Mouse (Mus musculus): ENCODE measurements around the gene Lctl. TPM values are rescaled to one million over a fixed set of nuclear protein-coding genes. Genes with fewer than 3 reads are reported as not detected.

Gene Lctl
- polyA plus RNA-seq (2012; rRNA removed) = 0.09 TPM in 1 of 2 replicates, not detected in the other

DNA sequence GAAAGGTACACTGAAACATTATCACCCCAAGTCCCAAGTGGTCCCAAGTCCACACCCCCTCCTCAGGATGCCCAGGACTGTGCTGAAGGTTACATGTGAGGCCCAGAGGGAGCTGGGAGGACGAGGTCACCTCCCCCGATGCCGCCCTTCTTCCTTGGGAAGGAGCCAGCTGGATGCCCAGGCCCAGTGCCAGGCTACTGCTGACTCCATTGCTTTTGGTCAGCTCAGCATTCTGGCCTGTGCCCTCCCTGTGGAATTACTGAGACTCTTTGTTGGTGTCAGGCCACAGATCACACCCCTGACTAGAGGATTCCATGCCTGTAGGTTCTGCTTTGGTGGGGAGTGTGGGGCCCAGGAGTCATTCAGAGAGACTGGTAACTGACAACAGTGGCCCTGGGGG lies at the start of gene Lctl:
TSS of gene Lctl (plus strand) at position 272 of the 400 bp plus-strand sequence.
- WGBS = 82% methylated on average over 3 of the region's 3 CpGs

DNA sequence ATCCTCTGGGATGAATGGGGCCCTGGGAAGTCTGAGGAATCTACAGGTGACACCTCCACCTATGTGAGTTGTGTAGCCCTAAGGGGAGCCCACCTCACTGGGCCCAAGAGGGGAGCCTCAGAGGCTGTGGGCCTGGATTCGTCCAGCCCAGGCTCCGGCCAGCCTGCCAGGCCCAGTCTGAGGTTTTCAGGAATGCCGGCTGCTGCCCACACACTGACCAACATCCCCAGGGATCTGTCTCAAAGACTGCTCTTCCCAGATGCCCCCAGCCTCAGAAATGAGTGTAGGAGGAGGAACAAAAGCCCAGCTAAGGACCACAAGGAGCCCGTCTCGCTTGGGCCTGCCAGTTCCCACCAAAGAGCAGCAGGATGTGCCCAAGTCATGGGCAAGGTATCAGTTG lies 49.2 kb upstream of the Lctl start:
- Histone ChIP-seq H3K27me3 (ENCODE audit: control insufficient read depth, insufficient read depth, low read length) (no peaks in the 10 kb centered on the region), H3K4me3 (ENCODE audit: extremely low read depth, insufficient read depth, insufficient read length) (no peak overlapping the region), H3K4me1 (ENCODE audit: control insufficient read depth, insufficient read depth, insufficient read length) (no peaks in the 10 kb centered on the region), H3K27ac (ENCODE audit: insufficient read depth, low read length) (no peak overlapping the region), H3K36me3 (ENCODE audit: control insufficient read depth, insufficient read depth, low read length) (no peaks in the 10 kb centered on the region)
- no peak for TF ChIP-seq POLR2A (IDR thresholded peaks at IDR 0.05; ENCODE audit: low read depth, low read length)
- no peak for TF ChIP-seq CTCF (IDR thresholded peaks at IDR 0.05; ENCODE audit: extremely low read depth, insufficient read depth, insufficient read length, insufficient replicate concordance)
- 97% methylated on average over 5 of the region's 5 CpGs for WGBS
- no peak for DNase-seq (ENCODE audit: low read depth in 1 of 2, low spot score in 2 of 2)

More for the DNA sequence above, at the start of gene Lctl:
- Histone ChIP-seq H3K4me3 (ENCODE audit: extremely low read depth, insufficient read depth, insufficient read length) (no peak within 1 kb of the TSS), H3K27me3 (ENCODE audit: control insufficient read depth, insufficient read depth, low read length) (no peaks in the 10 kb centered on the region), H3K36me3 (ENCODE audit: control insufficient read depth, insufficient read depth, low read length) (no peaks in the 10 kb centered on the region), H3K27ac (ENCODE audit: insufficient read depth, low read length) (no peak within 1 kb of the TSS), H3K4me1 (ENCODE audit: control insufficient read depth, insufficient read depth, insufficient read length) (no peaks in the 10 kb centered on the region)
- no peak for TF ChIP-seq POLR2A (IDR thresholded peaks at IDR 0.05; ENCODE audit: low read depth, low read length)
- TF ChIP-seq CTCF (IDR thresholded peaks at IDR 0.05; ENCODE audit: extremely low read depth, insufficient read depth, insufficient read length, insufficient replicate concordance) = no peak
- DNase-seq (ENCODE audit: low read depth in 1 of 2, low spot score in 2 of 2) = no peak

DNA sequence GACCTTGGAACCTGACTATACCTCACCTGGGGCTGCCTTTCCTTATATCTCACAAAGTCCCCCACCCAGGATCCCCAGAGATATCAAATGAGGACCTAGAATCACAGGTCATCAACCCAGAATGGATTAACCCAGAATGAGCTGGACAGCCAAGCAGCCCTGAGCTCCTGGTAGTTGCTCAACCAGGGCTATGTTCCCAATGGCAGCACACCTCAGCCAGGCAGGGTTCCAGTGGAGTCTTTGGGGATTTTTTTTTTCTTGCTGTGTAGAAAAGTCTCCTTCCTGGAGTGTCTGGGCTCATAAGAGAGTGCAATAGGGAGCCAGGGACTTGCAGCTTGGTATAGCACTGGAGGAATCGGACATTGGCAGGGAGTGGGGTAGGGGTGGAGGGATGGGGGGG lies 48.4 kb upstream of the Lctl start:
- H3K27ac ChIP-seq (ENCODE audit: insufficient read depth, low read length) = no peak overlapping the region
- DNase-seq (ENCODE audit: low read depth in 1 of 2, low spot score in 2 of 2) = no peak
- H3K36me3 ChIP-seq (ENCODE audit: control insufficient read depth, insufficient read depth, low read length) = no peaks in the 10 kb centered on the region
- no peaks in the 10 kb centered on the region for H3K27me3 ChIP-seq (ENCODE audit: control insufficient read depth, insufficient read depth, low read length)
- WGBS = 83% methylated on average over 1 of the region's 1 CpGs
- no peaks in the 10 kb centered on the region for H3K4me1 ChIP-seq (ENCODE audit: control insufficient read depth, insufficient read depth, insufficient read length)
- no peak for TF ChIP-seq CTCF (IDR thresholded peaks at IDR 0.05; ENCODE audit: extremely low read depth, insufficient read depth, insufficient read length, insufficient replicate concordance)
- no peak for TF ChIP-seq POLR2A (IDR thresholded peaks at IDR 0.05; ENCODE audit: low read depth, low read length)
- H3K4me3 ChIP-seq (ENCODE audit: extremely low read depth, insufficient read depth, insufficient read length) = no peak overlapping the region

DNA sequence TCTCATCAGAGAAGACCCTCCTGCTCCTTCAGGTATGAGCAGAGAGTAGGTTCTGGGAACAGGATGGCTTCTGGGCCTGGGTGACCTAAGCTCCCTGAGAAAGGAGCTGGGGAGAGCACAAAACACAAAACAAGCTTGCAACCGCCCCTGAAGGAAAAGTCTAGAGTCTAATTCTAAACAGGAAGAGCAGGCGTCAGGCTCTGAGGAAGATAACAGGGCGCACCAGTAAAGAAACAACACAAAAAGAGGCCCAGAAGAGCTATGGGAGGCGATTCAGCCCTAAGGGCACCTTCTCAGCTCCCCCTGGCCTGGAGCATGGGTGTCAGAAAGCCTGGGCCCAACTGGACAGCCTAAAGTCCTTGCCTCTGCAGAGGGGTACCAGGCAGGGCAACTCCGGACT lies 47.8 kb upstream of the Lctl start:
- Histone ChIP-seq H3K4me1 (ENCODE audit: control insufficient read depth, insufficient read depth, insufficient read length) (no peaks in the 10 kb centered on the region), H3K27me3 (ENCODE audit: control insufficient read depth, insufficient read depth, low read length) (no peaks in the 10 kb centered on the region), H3K4me3 (ENCODE audit: extremely low read depth, insufficient read depth, insufficient read length) (no peak overlapping the region), H3K36me3 (ENCODE audit: control insufficient read depth, insufficient read depth, low read length) (no peaks in the 10 kb centered on the region), H3K27ac (ENCODE audit: insufficient read depth, low read length) (no peak overlapping the region)
- DNase-seq (ENCODE audit: low read depth in 1 of 2, low spot score in 2 of 2) = no peak
- TF ChIP-seq POLR2A (IDR thresholded peaks at IDR 0.05; ENCODE audit: low read depth, low read length) (no peak), CTCF (IDR thresholded peaks at IDR 0.05; ENCODE audit: extremely low read depth, insufficient read depth, insufficient read length, insufficient replicate concordance) (no peak)
- WGBS = 76% methylated on average over 5 of the region's 5 CpGs

DNA sequence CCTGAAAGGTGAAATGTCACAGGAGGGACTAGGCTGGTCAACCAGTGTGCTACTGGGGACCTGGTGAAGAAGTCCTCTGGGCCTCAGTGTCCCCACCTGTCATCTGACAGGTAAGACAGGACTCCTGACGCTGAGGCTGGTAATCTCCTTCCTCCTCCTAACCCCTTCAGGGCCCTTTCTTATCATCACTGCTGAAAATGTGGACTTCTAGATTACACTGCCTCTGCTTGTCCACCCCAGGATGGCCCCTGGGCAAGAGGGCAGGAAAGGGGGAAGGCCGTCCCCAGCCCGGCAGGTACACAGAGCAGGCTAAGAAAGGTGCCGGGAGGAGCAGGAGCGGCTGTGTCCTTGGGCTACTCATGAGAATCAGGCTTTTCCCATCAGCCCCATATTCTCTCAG lies 46.3 kb upstream of the Lctl start:
- no peak for TF ChIP-seq POLR2A (IDR thresholded peaks at IDR 0.05; ENCODE audit: low read depth, low read length)
- TF ChIP-seq CTCF (IDR thresholded peaks at IDR 0.05; ENCODE audit: extremely low read depth, insufficient read depth, insufficient read length, insufficient replicate concordance) = no peak
- Histone ChIP-seq H3K27ac (ENCODE audit: insufficient read depth, low read length) (no peak overlapping the region), H3K4me3 (ENCODE audit: extremely low read depth, insufficient read depth, insufficient read length) (no peak overlapping the region), H3K27me3 (ENCODE audit: control insufficient read depth, insufficient read depth, low read length) (no peaks in the 10 kb centered on the region), H3K4me1 (ENCODE audit: control insufficient read depth, insufficient read depth, insufficient read length) (no peaks in the 10 kb centered on the region), H3K36me3 (ENCODE audit: control insufficient read depth, insufficient read depth, low read length) (no peaks in the 10 kb centered on the region)
- 94% methylated on average over 5 of the region's 5 CpGs for WGBS
- no peak for DNase-seq (ENCODE audit: low read depth in 1 of 2, low spot score in 2 of 2)

DNA sequence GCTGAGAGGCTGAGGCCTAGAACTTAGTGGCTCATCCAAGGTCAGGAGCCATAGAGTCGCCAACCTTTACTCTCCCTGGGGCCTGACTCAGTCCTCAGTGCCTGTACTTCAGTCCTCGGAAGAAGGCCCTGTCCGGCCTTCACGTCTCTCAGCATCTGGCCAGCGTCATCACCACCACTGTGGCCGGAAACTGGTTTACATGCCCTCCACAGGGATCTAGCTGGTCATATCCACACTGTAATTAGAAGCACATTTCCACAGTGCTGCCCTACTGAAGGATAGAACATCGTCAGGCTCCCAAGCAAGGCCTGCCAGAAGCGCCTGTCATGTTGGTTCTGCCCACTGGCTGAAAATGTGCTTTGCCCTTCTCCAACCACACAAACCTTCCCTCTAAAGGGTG lies 42.1 kb upstream of the Lctl start:
- 96% methylated on average over 8 of the region's 8 CpGs for WGBS
- no peak overlapping the region for H3K4me3 ChIP-seq (ENCODE audit: extremely low read depth, insufficient read depth, insufficient read length)
- no peak overlapping the region for H3K27ac ChIP-seq (ENCODE audit: insufficient read depth, low read length)
- DNase-seq (ENCODE audit: low read depth in 1 of 2, low spot score in 2 of 2) = no peak
- TF ChIP-seq POLR2A (IDR thresholded peaks at IDR 0.05; ENCODE audit: low read depth, low read length) (no peak), CTCF (IDR thresholded peaks at IDR 0.05; ENCODE audit: extremely low read depth, insufficient read depth, insufficient read length, insufficient replicate concordance) (no peak)
- no peaks in the 10 kb centered on the region for H3K36me3 ChIP-seq (ENCODE audit: control insufficient read depth, insufficient read depth, low read length)
- H3K4me1 ChIP-seq (ENCODE audit: control insufficient read depth, insufficient read depth, insufficient read length) = no peaks in the 10 kb centered on the region
- H3K27me3 ChIP-seq (ENCODE audit: control insufficient read depth, insufficient read depth, low read length) = no peaks in the 10 kb centered on the region

DNA sequence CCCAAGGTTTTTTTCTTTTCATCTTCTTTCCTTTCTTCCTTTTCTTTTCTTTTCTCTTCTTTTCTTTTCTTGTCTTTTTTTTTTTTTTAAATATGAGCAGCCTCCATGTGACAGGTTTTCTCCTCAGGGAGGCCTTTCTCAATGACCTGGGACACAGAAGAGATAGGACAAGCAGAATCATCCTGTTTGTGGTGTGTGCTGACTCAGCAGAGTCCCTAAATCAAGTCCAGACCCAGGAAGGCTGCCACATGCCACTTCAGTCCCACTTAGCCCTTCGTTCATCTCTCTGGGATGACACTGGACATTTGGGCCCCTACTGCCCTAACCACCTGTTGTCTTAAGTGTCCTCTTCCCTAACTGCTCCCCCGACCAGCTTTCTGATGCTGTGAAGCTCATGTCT lies 40.5 kb upstream of the Lctl start:
- no peaks in the 10 kb centered on the region for H3K4me1 ChIP-seq (ENCODE audit: control insufficient read depth, insufficient read depth, insufficient read length)
- TF ChIP-seq POLR2A (IDR thresholded peaks at IDR 0.05; ENCODE audit: low read depth, low read length) (no peak), CTCF (IDR thresholded peaks at IDR 0.05; ENCODE audit: extremely low read depth, insufficient read depth, insufficient read length, insufficient replicate concordance) (no peak)
- no peak for DNase-seq (ENCODE audit: low read depth in 1 of 2, low spot score in 2 of 2)
- no peaks in the 10 kb centered on the region for H3K27me3 ChIP-seq (ENCODE audit: control insufficient read depth, insufficient read depth, low read length)
- H3K27ac ChIP-seq (ENCODE audit: insufficient read depth, low read length) = no peak overlapping the region
- no peak overlapping the region for H3K4me3 ChIP-seq (ENCODE audit: extremely low read depth, insufficient read depth, insufficient read length)
- H3K36me3 ChIP-seq (ENCODE audit: control insufficient read depth, insufficient read depth, low read length) = no peaks in the 10 kb centered on the region
- 89% methylated on average over 2 of the region's 2 CpGs for WGBS
